Mouse (Mus musculus) gastrocnemius, postnatal 10 days (tissue): ENCODE measurements around the gene Lrmp. TPM values are rescaled to one million over a fixed set of nuclear protein-coding genes. Genes with fewer than 3 reads are reported as not detected.

ENCODE experiments used
- DNase-seq: peaks from one replicate; pipeline ENCODE4 v3.0.0; 2021; ENCODE audit warnings: mixed read lengths
- total RNA-seq, 2 experiments: library from RNA; stranded (reverse); gene quantifications; 2 replicates each; pipeline ENCODE4 v1.2.3; 2021

Lrmp gene
- total RNA-seq, 2 experiments from 2014 or later, result 1.2 to 4.1 TPM

- DNase-seq, result no peak
Measured at GRCm38 (mm10) chr6:145136831-145137230, 21.4 kb downstream of the Lrmp start.

- DNase-seq, result no peak
Measured at GRCm38 (mm10) chr6:145139236-145139635, 23.8 kb downstream of the Lrmp start.

GRCm38 (mm10) chr6:145139776-145140475 is 24.5 kb downstream of the Lrmp start:
- DNase-seq, result no peak

- DNase-seq, result no peak
Measured at GRCm38 (mm10) chr6:145140706-145141105, 25.3 kb downstream of the Lrmp start.

GRCm38 (mm10) chr6:145141827-145142226 is 26.4 kb downstream of the Lrmp start:
- no peak for DNase-seq

- no peak for DNase-seq
Measured at GRCm38 (mm10) chr6:145145173-145145572, 29.7 kb downstream of the Lrmp start.

- no peak for DNase-seq
Measured at GRCm38 (mm10) chr6:145147716-145148115, 32.3 kb downstream of the Lrmp start.

GRCm38 (mm10) chr6:145149054-145149453 is 33.6 kb downstream of the Lrmp start:
- DNase-seq, result no peak

GRCm38 (mm10) chr6:145158619-145159018 is 43.2 kb downstream of the Lrmp start:
- no peak for DNase-seq

GRCm38 (mm10) chr6:145160581-145160980 is 45.1 kb downstream of the Lrmp start:
- no peak for DNase-seq

- no peak for DNase-seq
Measured at GRCm38 (mm10) chr6:145171892-145172606, 56.6 kb downstream of the Lrmp start.

- DNase-seq, result peak; percentile 85
Measured at GRCm38 (mm10) chr6:145173781-145174191, 58.3 kb downstream of the Lrmp start.

- no peak for DNase-seq
Measured at GRCm38 (mm10) chr6:145175571-145175981, 60.1 kb downstream of the Lrmp start.

GRCm38 (mm10) chr6:145176474-145176873 is 61.0 kb downstream of the Lrmp start:
- DNase-seq, result no peak

- peak; percentile 65 for DNase-seq
Measured at GRCm38 (mm10) chr6:145179665-145180064, 64.2 kb downstream of the Lrmp start.

GRCm38 (mm10) chr6:145182044-145182443 is 66.6 kb downstream of the Lrmp start:
- DNase-seq, result no peak

- no peak for DNase-seq
Measured at GRCm38 (mm10) chr6:145186096-145186495, 70.6 kb downstream of the Lrmp start.

- no peak for DNase-seq
Measured at GRCm38 (mm10) chr6:145187093-145188088, 71.9 kb downstream of the Lrmp start.

GRCm38 (mm10) chr6:145193038-145193437 is 77.6 kb downstream of the Lrmp start:
- DNase-seq, result no peak

- DNase-seq, result no peak
Measured at GRCm38 (mm10) chr6:145193446-145193845, 78.0 kb downstream of the Lrmp start.

GRCm38 (mm10) chr6:145197949-145198686 is 82.7 kb downstream of the Lrmp start:
- DNase-seq, result no peak
